Mouse (Mus musculus): ENCODE results near the gene Brd3.
"Not testable (repeated sequence)": the region's sequence is repeated elsewhere in the genome, so short reads cannot be mapped to it uniquely, and the experiment has no call there.

Brd3 gene

GRCm38 (mm10) chr2:27510706-27511105 is 3.2 kb upstream of the Brd3 start:
- no peak for DNase-seq (ENCODE audit: low spot score)

GRCm38 (mm10) chr2:27506658-27507057 is 804 bp downstream of the Brd3 start:
- DNase-seq (ENCODE audit: low spot score) = not testable (repeated sequence)

GRCm38 (mm10) chr2:27505539-27505938 is 1.9 kb downstream of the Brd3 start:
- DNase-seq (ENCODE audit: low spot score) = no peak

GRCm38 (mm10) chr2:27504113-27504885 is 3.2 kb downstream of the Brd3 start:
- no peak for DNase-seq (ENCODE audit: low spot score)

GRCm38 (mm10) chr2:27496391-27497028 is 11.0 kb downstream of the Brd3 start:
- no peak for DNase-seq (ENCODE audit: low spot score)

GRCm38 (mm10) chr2:27493971-27494370 is 13.5 kb downstream of the Brd3 start:
- no peak for DNase-seq (ENCODE audit: low spot score)

- DNase-seq (ENCODE audit: low spot score) = no peak
Observed at GRCm38 (mm10) chr2:27490939-27491338, 16.5 kb downstream of the Brd3 start.

GRCm38 (mm10) chr2:27488362-27488761 is 19.1 kb downstream of the Brd3 start:
- no peak for DNase-seq (ENCODE audit: low spot score)

- no peak for DNase-seq (ENCODE audit: low spot score)
Observed at GRCm38 (mm10) chr2:27487336-27488049, 20.0 kb downstream of the Brd3 start.

- no peak for DNase-seq (ENCODE audit: low spot score)
Observed at GRCm38 (mm10) chr2:27486725-27487124, 20.7 kb downstream of the Brd3 start.

- DNase-seq (ENCODE audit: low spot score) = no peak
Observed at GRCm38 (mm10) chr2:27482265-27482861, 25.1 kb downstream of the Brd3 start.

- no peak for DNase-seq (ENCODE audit: low spot score)
Observed at GRCm38 (mm10) chr2:27480367-27480766, 27.1 kb downstream of the Brd3 start.

GRCm38 (mm10) chr2:27479821-27480220 is 27.6 kb downstream of the Brd3 start:
- DNase-seq (ENCODE audit: low spot score) = no peak

GRCm38 (mm10) chr2:27476303-27477192 is 30.9 kb downstream of the Brd3 start:
- no peak for DNase-seq (ENCODE audit: low spot score)

GRCm38 (mm10) chr2:27475495-27476302 is 31.8 kb downstream of the Brd3 start:
- peak; percentile 75 for DNase-seq (ENCODE audit: low spot score)

GRCm38 (mm10) chr2:27474621-27475484 is 32.6 kb downstream of the Brd3 start:
- DNase-seq (ENCODE audit: low spot score) = peak; percentile 27

- DNase-seq (ENCODE audit: low spot score) = no peak
Observed at GRCm38 (mm10) chr2:27473911-27474310, 33.6 kb downstream of the Brd3 start.

- no peak for DNase-seq (ENCODE audit: low spot score)
Observed at GRCm38 (mm10) chr2:27473061-27473765, 34.2 kb downstream of the Brd3 start.

GRCm38 (mm10) chr2:27471170-27471584 is 36.3 kb downstream of the Brd3 start:
- no peak for DNase-seq (ENCODE audit: low spot score)

Data from ovary, postnatal 10 days (tissue).